ENCODE assay signal across 9 mouse cellular contexts in genomic region chr9:48646781-48647647, GRCm38 (mm10). TPM values are rescaled to one million over a fixed set of nuclear protein-coding genes. Genes with fewer than 3 reads are reported as not detected.
A peak's percentile ranks its signal among the peaks of the same experiment; 100 is the strongest.
DNase-seq lines count a peak whose midpoint lies in the region; ATAC-seq lines count a peak whose summit lies in the region.
"Had no signal": no experiment of that assay in that cellular context is flagged by ENCODE, and none has a peak within 500 bp of the region (broad histone marks: within the 10 kb centered on the region; RNA-seq: fewer than 3 reads in every experiment).

No protein-coding gene starts in this region.

- peaks cover 33% of the 10 kb centered on the region for H3K4me1 ChIP-seq in forebrain, embryonic 13.5 days
- peaks cover 25% of the 10 kb centered on the region for H3K4me1 ChIP-seq in forebrain, embryonic 15.5 days

- peak; percentile 0 to 30 for DNase-seq in layer of hippocampus, adult 18-20 months (ENCODE audit: low spot score in 2 of 2)
- no peak for DNase-seq in layer of hippocampus, adult 9-10 months (ENCODE audit: low spot score)
- peak; percentile 2 for DNase-seq in urinary bladder, postnatal 25 days (ENCODE audit: low spot score)
- DNase-seq in urinary bladder, postnatal 36 days (ENCODE audit: low spot score in 2 of 2), result no peak
- DNase-seq in thymus, postnatal 25 days, result no peak

- H3K9ac ChIP-seq in forebrain, embryonic 13.5 days, result 0 out of 2 replicates have a peak overlapping the region, but pooled peaks have one; percentile 8
- H3K9ac ChIP-seq in forebrain, embryonic 15.5 days (replicated peaks), result no peak overlapping the region
- H3K9ac ChIP-seq: lung, embryonic 15.5 days had no signal

- no peak overlapping the region for H3K4me2 ChIP-seq in forebrain, embryonic 13.5 days
- H3K4me2 ChIP-seq in forebrain, embryonic 15.5 days (replicated peaks), result no peak overlapping the region
- H3K4me2 ChIP-seq: lung, embryonic 15.5 days had no signal

- peaks cover 35% of the 10 kb centered on the region for H3K27me3 ChIP-seq in forebrain, embryonic 13.5 days
- 0 out of 2 replicates have a peak, but pooled peaks cover 6% of the 10 kb centered on the region for H3K27me3 ChIP-seq in forebrain, embryonic 15.5 days

- H3K27ac ChIP-seq in forebrain, embryonic 13.5 days, result no peak overlapping the region
- no peak overlapping the region for H3K27ac ChIP-seq in forebrain, embryonic 15.5 days (replicated peaks)
- H3K27ac ChIP-seq: lung, embryonic 15.5 days had no signal

- ATAC-seq in forebrain, embryonic 13.5 days, result no peak
- ATAC-seq in forebrain, embryonic 15.5 days (replicated peaks), result no peak; the same call in 1 of the 2 replicates
- no peak for ATAC-seq in cerebellum, adult (ENCODE audit: insufficient number of reproducible peaks, low FRiP score, low TSS enrichment)

- no peak overlapping the region for H3K4me3 ChIP-seq in forebrain, embryonic 13.5 days
- no peak overlapping the region for H3K4me3 ChIP-seq in forebrain, embryonic 15.5 days
- H3K4me3 ChIP-seq: lung, embryonic 15.5 days had no signal

- H3K36me3 ChIP-seq in forebrain, embryonic 13.5 days (ENCODE audit: poor library complexity, severe bottlenecking), result no peaks in the 10 kb centered on the region
- no peaks in the 10 kb centered on the region for H3K36me3 ChIP-seq in forebrain, embryonic 15.5 days
- H3K36me3 ChIP-seq: lung, embryonic 15.5 days had no signal

- H3K9me3 ChIP-seq in forebrain, embryonic 13.5 days (replicated peaks), result peaks cover 8% of the 10 kb centered on the region; the same call in 1 of the 2 replicates
- peaks cover 3% of the 10 kb centered on the region; the same call in 1 of the 2 replicates for H3K9me3 ChIP-seq in forebrain, embryonic 15.5 days
- H3K9me3 ChIP-seq: lung, embryonic 15.5 days had no signal

- 38% methylated on average over 16 of the region's 16 CpGs for WGBS in forebrain, embryonic 13.5 days
- 40% methylated on average over 16 of the region's 16 CpGs for WGBS in forebrain, embryonic 15.5 days

RNA-seq across cellular contexts. Expression of gene Nnmt, which starts 42.1 kb away (rescaled TPM):
- 0.40 TPM in 1 of 2 replicates, not detected in the other for polyA plus RNA-seq in forebrain, embryonic 13.5 days (2015; fragmentation: Nextera tagmentation; extraction: Ambion mirVana)
- 0.42 and 0.74 TPM in 2 replicates for polyA plus RNA-seq in forebrain, embryonic 15.5 days (2015; fragmentation: Nextera tagmentation; extraction: Ambion mirVana)
- total RNA-seq in layer of hippocampus, adult 18-20 months (2021), result 1 to 10 TPM; 2.3 to 2.7 TPM

Comparison
In these comparisons a context has a peak if more than half of its experiments do, and no peak if none do; other contexts are left out.
1. DNase-seq: peak in layer of hippocampus, adult 18-20 months (2 of 2) and urinary bladder, postnatal 25 days (single experiment); none in layer of hippocampus, adult 9-10 months (single experiment), urinary bladder, postnatal 36 days (0 of 2) and thymus, postnatal 25 days (single experiment).